Mouse (Mus musculus) gastrocnemius, postnatal 4 days (tissue): Measurements from ENCODE around the gene Rmnd5b. TPM values are rescaled to one million over a fixed set of nuclear protein-coding genes. Genes with fewer than 3 reads are reported as not detected.
A peak's percentile ranks its signal among the peaks of the same experiment; 100 is the strongest.
"Not testable (repeated sequence)": the region's sequence is repeated elsewhere in the genome, so short reads cannot be mapped to it uniquely, and the experiment has no call there.

Experiments used
- DNase-seq, 2 experiments: peaks; one replicate each; pipeline ENCODE4 v3.0.0; 2021 to 2022; ENCODE audit warnings: low spot score in 2 of 2, mixed read lengths in 2 of 2
- long read RNA-seq, 2 experiments: library from polyadenylated mRNA; stranded (forward); transcript quantifications; one replicate each; pipeline ENCODE4 v2.0.0; 2021
- total RNA-seq, 2 experiments: library from RNA; stranded (reverse); gene quantifications; 2 replicates each; pipeline ENCODE4 v1.2.3; 2021

The Rmnd5b gene
- total RNA-seq: 10 to 100 TPM; 20.9 to 23.0 TPM
- long read RNA-seq, experiment 1, transcript Rmnd5b-201 (10 exons, 1,946 nt): major isoform, 50 of 62 reads
- long read RNA-seq, experiment 1, partial matches to known transcripts: 5 of 62 reads
- long read RNA-seq, experiment 1, other reads (novel, unspliced or antisense): 7 of 62 reads
- long read RNA-seq, experiment 2, transcript Rmnd5b-201 (10 exons, 1,946 nt): major isoform, 56 of 70 reads
- long read RNA-seq, experiment 2, partial matches to known transcripts: 2 of 70 reads
- long read RNA-seq, experiment 2, other reads (novel, unspliced or antisense): 12 of 70 reads

DNA sequence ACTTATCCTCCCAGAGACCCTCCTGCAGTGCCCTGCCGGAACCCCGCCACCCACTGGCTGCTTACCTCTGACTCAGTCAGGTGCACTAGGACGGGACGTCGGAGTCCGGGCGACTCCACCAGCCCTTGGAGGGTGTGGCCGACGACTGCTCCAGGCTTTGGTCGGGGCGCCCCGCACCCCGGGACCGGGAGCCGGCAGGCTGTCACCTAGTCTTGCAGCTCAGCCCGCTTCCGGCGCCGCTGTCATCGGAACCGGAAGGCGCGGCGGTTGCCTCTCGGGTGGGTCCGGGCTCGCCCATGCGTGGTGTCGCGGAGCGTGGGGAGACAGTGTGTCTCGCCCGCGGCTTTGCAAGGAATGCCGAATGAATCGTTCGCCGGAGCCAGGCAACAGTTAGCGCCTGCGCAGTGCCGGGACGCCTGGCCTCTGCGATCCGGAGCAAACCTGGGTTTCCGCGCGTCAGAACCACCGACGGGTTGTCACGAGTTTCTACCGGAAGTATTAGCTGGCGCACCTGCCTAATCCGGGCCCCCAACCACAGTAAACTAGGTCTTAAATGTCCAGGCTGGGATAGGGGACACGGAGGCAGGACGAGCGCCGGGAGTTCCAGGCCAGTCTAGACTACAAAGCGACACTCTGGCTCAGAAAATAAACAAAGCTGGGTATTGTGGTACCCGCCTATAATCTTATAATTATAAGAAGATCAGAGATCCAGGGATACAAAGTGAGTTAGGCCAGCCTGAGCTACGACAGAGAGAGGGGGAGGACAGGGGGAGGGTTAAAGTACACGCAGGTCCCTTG, at the start of gene Rmnd5b:
TSS of gene Rmnd5b (minus strand) at position 372 of the 798 bp plus-strand sequence.
- DNase-seq: peak; percentile 83 to 90

DNA sequence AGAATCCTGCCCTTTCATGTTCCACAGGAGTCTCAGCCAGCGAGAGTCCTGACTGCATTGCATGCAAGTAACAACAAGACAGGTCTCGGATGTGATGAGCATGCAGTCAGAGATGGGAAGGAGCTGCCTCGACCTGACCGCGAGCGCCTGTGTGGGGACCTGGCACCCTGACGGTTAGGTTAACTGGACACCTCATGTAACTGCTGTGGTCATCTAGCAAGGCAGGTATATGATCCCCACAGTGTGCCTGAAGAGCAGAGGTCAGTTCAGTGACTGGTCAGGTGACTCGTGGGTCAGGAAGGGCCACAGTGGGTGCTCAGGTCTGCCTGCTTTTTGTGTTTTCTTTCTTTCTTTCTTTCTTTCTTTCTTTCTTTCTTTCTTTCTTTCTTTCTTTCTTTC, 46.3 kb upstream of the Rmnd5b start:
- no peak for DNase-seq

DNA sequence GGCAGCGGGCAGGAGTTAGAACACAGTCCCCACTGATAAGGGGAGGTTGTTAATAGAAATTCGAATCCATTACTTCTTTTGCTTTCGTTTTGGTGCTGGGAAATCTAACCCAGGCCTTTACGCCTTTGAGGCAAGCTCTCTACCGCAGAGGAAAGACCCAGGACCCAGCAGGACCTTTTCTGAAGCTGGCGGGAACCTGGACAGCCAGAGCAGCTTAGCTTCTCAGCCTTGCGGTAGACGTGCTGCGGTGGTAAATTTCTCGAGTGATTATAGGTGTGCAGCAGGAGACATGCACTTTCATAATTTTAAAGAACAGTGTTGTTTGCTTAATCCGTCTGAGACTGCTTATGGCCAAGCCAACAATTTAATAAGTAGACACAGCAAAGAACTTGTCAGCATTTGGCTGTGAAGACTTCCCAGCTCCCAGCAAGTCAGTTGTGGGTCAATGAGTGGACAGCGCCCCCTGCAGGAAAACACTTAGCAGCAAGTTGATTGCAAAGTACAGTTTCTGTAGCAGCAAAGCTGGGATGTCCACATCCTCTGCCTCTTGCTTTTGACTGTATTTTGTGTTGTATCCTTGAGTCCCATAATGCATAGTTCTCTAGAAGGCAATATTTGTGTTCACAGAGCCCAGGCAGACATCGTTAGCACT, 45.8 kb upstream of the Rmnd5b start:
- peak; percentile 79 to 88 for DNase-seq

DNA sequence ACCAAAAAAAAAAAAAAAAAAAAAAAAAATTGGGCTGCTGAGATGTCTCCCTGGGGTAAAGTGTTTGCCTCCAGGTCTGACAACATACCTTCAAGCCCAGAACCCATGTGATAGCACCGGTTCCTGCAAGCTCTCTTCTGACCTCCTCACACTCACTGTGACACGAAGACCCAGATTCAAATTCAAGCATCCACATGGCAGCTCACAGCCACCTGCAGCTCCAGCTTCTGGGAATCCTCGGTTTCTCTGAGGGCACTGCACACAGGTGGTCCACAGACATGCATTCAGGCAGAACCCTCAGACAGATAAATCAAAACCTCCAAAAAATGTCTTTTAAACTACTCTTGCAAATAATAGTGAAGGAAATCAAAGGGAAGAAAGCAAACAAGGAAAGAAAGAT, 43.8 kb upstream of the Rmnd5b start:
- no peak for DNase-seq

DNA sequence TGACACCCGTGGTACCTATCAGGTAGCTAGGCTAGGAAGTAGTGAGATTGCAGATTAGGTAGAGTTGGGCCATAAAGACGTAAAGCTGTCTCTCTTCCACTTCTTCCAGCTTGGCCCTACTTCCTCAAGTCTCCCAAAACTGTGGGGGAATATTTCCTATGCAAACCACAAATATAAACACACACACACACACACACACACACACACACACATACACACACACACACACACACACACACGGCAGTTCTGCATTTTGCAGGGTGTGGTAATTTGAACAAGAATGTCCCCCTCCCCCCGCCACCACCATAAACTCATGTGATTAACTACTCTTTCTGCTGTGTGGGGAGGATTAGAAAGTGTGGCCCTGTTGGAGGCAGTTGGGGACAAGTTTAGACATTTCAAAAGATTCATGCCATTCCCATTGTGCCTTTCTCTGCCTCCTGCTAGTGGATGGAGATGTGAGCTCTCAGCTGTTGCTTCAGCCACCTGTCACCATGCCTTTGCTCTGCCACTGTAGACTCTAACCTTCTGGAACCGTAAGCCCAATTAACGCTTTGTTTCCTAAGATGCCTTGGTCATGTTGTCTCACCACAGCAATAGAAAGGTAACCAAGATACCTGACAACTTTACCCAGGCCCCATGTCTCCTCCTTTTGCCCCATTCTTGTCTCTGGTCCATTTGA, 42.2 kb upstream of the Rmnd5b start:
- DNase-seq: no peak

DNA sequence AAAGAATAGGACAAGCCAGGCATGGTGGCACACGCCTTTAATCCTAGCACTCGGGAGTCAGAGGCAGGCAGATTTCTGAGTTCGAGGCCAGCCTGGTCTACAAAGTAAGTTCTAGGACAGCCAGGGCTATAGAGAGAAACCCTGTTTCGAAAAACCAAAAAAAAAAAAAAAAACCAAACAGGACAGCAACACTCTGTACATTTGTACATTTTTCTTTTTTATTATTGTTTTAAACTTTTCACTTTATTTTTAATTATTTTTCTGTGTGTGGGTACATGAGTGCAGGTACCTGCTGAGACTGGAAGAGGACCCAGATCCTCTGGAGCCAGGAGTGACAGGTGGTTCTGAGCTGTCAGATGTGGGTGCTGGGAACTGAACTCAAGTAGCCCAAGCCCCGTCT, 39.7 kb upstream of the Rmnd5b start:
- DNase-seq: no peak

DNA sequence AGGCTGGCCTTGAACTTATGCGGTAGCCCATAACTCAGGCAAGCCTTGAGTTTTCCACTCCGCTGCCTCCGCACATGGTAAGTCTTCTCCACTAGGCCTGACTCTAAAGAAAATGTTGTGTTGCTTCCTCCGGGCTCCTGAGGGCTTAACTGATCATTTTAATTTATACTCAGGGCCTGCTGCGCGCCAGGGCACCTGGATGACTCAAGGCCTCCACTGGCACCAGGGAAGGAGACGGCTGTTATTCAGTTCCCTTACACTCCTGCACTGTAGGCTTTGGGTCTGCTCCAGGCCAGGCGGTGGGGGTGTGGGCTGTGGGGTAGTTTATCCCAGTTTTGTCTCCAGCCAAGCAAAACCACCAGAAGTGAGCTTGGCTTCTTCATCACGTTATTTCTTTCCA, 37.6 kb upstream of the Rmnd5b start:
- DNase-seq: no peak

DNA sequence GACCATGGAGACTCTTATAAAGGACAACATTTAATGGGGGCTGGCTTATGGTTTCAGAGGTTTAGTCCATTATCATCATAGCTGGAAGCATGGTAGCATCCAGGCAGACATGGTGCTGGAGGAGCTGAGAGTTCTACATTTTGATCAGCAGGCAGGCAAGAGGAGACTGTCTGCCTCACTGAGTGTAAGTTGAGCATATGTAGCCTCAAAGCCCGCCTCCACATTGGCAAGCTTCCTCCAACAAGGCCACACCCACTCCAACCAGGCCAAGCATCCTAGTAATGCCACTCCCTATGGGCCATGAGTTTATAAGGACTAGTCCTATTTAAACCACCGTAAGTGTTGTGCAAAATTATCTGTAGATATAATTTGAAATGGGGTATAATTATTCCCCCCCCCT, 35.7 kb upstream of the Rmnd5b start:
- no peak for DNase-seq

DNA sequence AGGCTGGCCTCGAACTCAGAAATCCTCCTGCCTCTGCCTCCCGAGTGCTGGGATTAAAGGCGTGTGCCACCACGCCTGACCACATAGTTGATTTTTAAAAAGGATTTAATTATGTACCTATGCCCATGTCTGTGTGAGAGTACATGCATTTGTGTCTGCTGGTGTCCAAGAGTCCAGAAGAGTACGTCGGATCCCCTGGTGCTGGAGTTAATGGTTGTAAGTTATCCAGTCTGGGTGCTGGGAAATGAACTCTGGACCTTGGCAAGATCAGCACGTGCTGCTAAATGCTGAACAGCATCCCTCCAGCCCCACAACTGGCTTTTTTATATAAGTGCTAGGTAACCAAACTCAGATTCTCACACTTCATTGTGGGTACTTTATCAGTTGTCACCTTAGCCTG, 35.1 kb upstream of the Rmnd5b start:
- DNase-seq: no peak

DNA sequence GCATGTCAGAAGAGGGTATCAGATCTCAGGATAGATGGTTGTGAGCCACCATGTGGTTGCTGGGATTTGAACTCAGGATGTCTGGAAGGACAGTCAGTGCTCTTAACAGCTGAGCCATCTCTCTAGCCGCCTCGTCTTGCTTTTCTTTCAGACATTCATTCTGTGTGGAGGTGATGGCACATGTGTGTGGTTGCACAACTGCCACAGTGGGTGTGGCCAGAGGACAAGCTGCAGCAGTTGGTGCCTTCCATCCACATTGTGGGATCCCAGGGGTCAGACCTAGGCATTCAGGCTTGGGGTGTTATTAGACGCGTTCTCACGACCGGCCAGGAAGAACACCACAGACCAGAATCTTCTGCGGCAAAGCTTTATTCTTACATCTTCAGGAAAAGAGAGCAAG, 29.1 kb upstream of the Rmnd5b start:
- DNase-seq: not testable (repeated sequence)

DNA sequence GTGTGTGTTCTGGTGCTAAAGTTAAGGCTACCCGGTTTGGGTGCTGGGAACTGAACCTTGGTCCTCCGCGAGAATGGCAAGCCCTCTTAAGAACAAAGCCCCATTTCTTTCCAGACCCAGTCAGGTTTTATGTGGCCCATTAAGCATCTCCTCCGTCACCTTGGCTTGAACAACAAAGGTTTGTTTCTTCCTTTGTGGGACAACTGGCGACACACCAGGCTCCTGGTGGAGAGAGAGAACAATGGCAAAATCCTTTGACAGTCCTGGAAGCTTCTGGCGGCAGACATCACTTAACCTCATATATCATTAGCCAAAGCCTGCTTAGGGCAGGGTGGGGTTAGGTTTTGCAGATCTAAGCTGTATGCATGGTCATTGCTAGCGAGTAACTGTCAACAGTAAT, 26.9 kb upstream of the Rmnd5b start:
- no peak for DNase-seq

DNA sequence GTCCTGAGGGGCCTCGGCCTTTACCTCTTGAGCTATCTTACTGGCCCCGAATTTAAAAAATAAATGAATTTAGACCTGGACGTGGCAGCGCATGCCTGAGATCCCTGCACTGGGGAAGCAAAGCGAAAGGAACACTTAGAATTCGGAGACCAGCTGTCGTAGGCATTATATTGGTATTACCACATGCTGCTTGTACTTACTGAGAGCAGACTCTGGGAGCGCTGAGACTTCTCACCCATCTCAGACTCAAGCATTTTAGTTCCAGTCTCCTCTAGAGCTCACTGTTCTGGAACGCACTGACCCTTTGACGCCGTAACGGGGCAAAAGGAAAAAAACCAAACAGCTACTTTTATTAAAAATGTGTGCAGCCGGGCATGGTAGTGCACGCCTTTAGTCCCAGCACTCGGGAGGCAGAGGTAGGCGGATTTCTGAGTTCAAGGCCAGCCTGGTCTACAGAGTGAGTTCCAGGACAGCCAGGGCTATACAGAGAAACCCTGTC, 26.2 kb upstream of the Rmnd5b start:
- no peak for DNase-seq

DNA sequence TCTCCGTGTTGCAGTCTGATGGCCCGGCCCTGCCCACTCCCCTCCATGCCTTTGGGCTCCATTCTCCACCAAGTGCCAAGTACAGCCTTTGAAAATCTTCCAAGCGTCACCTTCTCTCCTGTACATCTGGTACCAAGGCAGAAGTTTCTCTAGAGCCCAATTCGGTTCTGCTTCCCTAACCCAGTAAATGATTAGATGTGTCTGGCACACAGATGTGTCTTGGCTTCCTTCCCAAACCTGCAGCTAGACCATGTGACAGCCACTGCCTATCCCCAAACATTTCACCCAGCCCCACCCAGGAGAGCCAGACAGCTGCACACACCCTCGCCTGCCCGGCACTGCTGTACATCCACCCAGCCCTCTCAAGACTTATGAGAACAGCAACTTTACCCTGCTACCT, 23.0 kb upstream of the Rmnd5b start:
- DNase-seq: no peak

DNA sequence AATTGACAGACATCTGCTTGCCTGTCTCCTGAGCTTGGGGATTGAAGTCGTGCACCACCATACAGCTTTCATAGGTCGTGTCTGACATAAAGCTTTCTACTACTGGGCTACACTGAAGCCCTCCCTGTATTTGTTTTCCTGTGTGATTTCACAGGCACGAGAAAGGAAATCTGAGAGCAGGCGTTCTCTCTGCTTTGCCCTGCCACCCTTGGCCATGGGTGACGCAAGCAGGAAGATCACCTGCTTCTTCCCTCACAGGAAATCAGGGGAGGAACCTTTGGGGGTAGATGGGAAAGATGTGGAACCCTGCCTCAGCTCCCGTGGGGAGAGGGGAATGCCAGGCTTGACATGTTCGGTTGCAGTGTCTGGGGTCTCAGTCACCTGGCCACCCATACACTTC, 22.6 kb upstream of the Rmnd5b start:
- DNase-seq: no peak

DNA sequence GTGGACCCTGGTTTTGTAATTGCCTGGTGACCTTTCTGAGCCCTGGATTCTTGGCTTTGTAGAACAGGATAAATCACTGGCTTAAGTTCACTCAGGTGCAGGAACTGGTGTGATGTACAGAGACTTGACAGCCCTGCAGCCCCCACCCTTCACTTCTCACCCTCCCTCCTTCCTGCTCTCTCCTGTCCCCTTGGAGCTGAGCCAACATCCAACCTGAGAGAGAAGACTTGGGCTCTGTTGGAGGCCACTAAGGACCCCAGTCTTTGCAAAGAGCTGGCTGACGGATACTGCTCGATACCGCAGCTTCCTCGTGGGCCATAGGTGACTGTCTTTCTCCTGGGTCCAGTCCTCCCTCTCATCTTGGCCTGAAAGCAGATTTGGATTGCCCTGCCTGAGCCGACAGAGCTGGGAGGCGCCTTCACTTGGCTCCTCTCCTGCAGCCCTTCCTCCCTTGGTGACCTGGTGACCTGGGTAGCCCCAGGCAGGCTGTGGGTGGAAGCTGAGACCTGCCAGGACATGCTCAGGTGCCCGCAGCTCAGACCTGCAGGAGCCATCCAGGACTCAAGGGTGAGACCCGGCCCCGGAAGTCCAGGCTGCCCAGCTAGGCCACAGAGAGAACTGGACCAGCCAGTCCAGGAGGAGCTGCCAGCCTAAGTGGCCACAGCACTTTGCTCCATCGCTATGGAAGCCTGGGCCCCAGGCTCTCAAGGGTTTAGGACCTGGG, 21.3 kb upstream of the Rmnd5b start:
- no peak for DNase-seq

DNA sequence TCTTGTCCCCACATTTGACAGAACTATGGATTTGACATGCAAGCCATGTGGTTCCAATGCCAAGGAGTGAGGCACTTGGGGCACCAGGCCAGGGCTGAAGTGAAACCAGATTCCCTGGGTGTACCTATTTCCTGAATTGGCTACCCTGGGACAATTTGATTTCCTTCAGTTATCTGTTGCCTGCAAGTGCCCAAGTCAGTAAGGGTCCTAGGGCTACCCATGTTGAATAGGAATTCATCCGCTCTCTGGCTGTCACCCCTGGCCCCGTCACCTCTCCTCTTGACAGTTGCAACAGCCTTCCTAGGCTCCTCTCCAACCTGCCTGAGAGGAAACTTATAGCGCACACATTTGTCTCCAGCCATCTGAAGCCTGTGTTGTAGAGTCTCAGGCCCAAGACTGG, 19.2 kb upstream of the Rmnd5b start:
- DNase-seq: no peak

DNA sequence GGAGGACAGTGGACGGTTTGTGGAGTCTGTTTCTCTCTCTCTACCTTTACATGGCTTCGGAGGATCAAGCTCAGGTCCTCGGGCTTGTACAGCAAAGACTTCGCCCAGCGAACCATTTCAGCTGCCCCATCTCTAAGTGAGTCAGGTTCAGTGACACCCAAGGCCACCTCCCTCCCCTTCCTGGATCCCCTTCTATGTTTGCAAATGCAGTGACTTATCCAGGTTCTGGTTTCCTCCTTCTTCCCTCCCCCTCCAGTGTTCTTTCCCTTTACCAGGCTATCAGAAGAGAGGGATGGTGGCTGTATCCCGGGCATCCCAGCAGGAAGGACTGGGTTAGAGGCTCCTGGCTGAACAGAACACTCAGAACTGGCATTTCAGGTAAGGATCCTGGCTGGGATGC, 18.0 kb upstream of the Rmnd5b start:
- DNase-seq: no peak

DNA sequence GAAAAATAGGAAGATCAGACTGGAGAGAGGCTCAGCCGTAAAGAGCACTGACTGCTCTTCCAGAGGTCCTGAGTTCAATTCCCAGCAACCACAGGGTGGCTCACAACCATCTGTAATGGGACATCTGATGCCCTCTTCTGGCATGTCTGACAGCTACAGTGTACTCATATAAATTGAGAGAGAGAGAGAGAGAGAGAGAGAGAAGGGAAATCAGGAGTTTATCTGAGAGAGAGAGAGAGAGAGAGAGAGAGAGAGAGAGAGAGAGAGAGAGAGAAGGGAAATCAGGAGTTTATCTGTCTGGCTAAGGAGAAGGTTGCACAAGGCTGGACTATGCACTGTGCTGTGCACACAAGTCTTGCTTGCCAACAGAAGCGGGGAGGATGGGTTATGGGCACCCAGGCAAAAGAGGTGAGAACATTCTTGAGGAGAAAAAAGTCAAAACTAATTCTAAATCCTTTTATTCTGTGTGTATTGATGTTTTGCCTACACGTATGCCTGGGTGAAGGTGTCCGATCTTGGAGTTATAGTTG, 17.3 kb upstream of the Rmnd5b start:
- no peak for DNase-seq

DNA sequence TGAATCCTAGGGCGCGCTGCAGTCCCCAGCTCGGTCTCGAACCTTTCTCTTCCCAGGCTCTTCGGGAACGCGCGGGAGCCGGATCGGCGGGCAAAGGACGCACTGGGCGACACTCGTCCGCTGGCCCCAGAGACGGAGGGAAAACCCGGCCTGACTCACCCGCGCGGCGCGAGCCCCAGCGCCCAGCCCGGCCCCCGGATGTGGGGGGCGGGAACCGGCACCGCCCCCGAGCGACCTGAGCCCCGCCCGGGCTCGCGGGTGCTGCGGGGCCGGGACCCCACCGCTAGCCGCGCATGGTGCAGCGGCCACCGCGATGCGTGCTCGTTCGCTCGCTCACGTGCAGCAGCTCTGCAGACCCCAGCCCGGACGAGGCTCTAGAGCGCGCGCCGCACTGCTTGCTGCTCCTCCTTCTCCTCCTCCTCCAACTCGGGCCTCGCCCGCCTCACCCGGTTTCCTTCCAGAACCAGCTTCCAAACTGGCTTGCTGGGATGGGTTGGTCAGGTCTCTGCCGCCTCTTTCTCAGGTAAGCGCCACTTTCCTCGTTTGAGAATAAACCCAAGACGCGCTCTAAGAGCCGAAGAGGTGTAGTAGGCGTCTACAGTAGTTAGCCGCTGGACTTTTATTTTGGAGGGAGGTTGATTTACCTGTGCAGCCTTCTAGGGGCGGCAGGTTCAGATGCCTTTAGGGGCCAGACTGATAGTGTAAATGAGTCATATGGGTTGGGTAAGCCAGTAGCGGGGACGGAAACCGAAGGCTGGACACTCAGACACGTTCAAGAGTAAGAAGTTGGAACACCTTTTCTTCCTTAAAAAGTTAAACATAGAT, 15.2 kb upstream of the Rmnd5b start, which contains the start of the genes N4bp3 and D930048N14Rik:
TSS of gene N4bp3 (minus strand) at position 152 of the 825 bp plus-strand sequence.
TSS of gene D930048N14Rik (plus strand) at position 264 of the 825 bp plus-strand sequence.
- peak; percentile 62 to 71 for DNase-seq
